Mouse (Mus musculus) intestine, postnatal 0 days (tissue): ENCODE data around the gene R3hdm2. TPM values are rescaled to one million over a fixed set of nuclear protein-coding genes. Genes with fewer than 3 reads are reported as not detected.

Source experiments
- ATAC-seq: fragments of 200-750 bp; cut with Nextera tagmentation; 2 replicates; pipeline ENCODE4 v1.8.0; 2017; ENCODE audit warnings: mild to moderate bottlenecking, moderate TSS enrichment, moderate library complexity
- H3K27ac ChIP-seq: fragments of 300-500 bp; sonication (generic); 2 replicates; pipeline ENCODE4 v1.5.1; 2014; ENCODE audit warnings: mild to moderate bottlenecking, low read depth, low read length, moderate library complexity
- H3K27me3 ChIP-seq: fragments of 300-500 bp; sonication (generic); replicated peaks from 2 replicates; pipeline ENCODE4 v1.6.1; 2014; ENCODE audit warnings: low read length, mixed read lengths; ENCODE audit not compliant: control insufficient read depth, insufficient read depth
- H3K36me3 ChIP-seq: fragments of 300-500 bp; sonication (generic); 2 replicates; pipeline ENCODE4 v1.6.1; 2014; ENCODE audit warnings: mild to moderate bottlenecking, moderate library complexity; ENCODE audit not compliant: control insufficient read depth, insufficient read depth
- H3K4me1 ChIP-seq: fragments of 300-500 bp; sonication (generic); replicated peaks from 2 replicates; pipeline ENCODE4 v1.6.1; 2014; ENCODE audit warnings: antibody characterized with exemption, low read length, mixed read lengths; ENCODE audit not compliant: control insufficient read depth, insufficient read depth
- H3K4me2 ChIP-seq: fragments of 300-500 bp; sonication (generic); replicated peaks from 2 replicates; pipeline ENCODE4 v1.6.1; 2014; ENCODE audit warnings: low read depth, mild to moderate bottlenecking, moderate library complexity
- H3K4me3 ChIP-seq: fragments of 300-500 bp; sonication (generic); 2 replicates; pipeline ENCODE4 v1.5.1; 2014; ENCODE audit warnings: low read depth, low read length
- H3K9ac ChIP-seq: fragments of 300-500 bp; sonication (generic); 2 replicates; pipeline ENCODE4 v1.6.1; 2014; ENCODE audit warnings: mild to moderate bottlenecking, low read depth, low read length
- H3K9me3 ChIP-seq: fragments of 300-500 bp; sonication (generic); 2 replicates; pipeline ENCODE4 v1.6.1; 2016; ENCODE audit warnings: mixed run types; ENCODE audit not compliant: control insufficient read depth
- CTCF ChIP-seq: sonication (generic); IDR thresholded peaks from 2 replicates; pipeline ENCODE4 v1.5.1; 2016; ENCODE audit warnings: low read depth, mild to moderate bottlenecking, control low read depth, antibody characterized with exemption, moderate library complexity
- WGBS: fragments of 180-500 bp; shearing (Covaris S2); extraction: QIAGEN DNeasy Blood & Tissue Kit; methylation state at CpG from one replicate; pipeline ENCODE4 v1.1.7; 2014; 5-methylcytosine and 5-hydroxymethylcytosine counted together
- polyA plus RNA-seq: library from polyadenylated mRNA; unstranded; fragments of >200 nt; fragmentation: Nextera tagmentation; extraction: Ambion mirVana; gene quantifications from 2 replicates; pipeline ENCODE4 v1.2.1, GENCODE M21; 2015

Gene R3hdm2
- polyA plus RNA-seq, 1 experiment from 2014 or later = 19.4 TPM

DNA sequence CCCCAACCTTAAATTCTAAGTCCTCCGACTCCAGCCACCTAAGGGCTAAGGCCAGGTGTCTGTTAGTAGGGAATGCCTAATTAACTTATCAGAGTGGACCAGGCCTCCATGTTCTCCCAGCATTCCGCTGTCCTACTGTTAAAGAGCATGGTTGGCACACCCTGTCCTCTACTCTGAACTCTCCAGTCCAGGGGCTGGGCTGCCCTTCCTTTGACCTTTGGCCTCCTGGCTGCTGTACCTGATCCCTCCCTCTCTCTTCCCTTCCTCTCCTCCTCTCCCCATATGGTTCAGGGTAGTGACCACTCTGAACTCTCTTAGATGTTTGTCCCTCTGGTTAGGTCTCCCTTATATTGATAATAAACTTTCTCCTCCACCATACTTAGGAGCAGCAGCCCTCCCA, 45.7 kb downstream of the R3hdm2 start:
- 58% methylated on average over 2 of the region's 2 CpGs for WGBS
- Histone ChIP-seq H3K27ac (no peak overlapping the region), H3K36me3 (no peaks in the 10 kb centered on the region; the same call in 1 of the 2 replicates)

DNA sequence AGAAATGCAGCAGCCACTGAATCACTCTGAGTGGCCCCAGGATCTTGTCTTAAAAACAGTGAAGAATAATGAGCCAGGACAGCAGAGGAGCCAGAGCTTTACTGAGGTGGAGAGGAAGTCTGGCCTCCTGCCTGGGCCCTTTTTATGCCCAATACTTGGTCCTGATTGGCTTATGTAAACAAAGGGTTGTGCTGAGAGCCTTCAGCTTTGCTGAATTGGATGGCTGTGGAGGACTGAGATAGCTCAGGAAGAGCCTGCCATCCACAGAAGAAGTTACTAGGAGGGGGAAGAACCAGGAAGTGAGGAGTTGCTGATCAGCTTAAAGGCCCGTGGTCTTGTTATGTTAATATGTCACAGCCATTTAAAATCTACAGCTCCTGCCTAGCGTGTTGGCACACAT, 46.5 kb downstream of the R3hdm2 start:
- no peak for TF ChIP-seq CTCF
- Histone ChIP-seq H3K4me2 (no peak overlapping the region), H3K27me3 (no peaks in the 10 kb centered on the region), H3K36me3 (no peaks in the 10 kb centered on the region; the same call in 1 of the 2 replicates), H3K4me1 (peaks cover 7% of the 10 kb centered on the region), H3K4me3 (no peak overlapping the region), H3K27ac (no peak overlapping the region), H3K9ac (no peak overlapping the region), H3K9me3 (no peaks in the 10 kb centered on the region)
- 19% methylated on average over 2 of the region's 2 CpGs for WGBS
- no peak for ATAC-seq

More for the DNA sequence above, 45.7 kb downstream of the R3hdm2 start:
- no peaks in the 10 kb centered on the region for H3K9me3 ChIP-seq
- no peak overlapping the region for H3K4me2 ChIP-seq
- no peak overlapping the region for H3K4me3 ChIP-seq
- H3K27me3 ChIP-seq = no peaks in the 10 kb centered on the region
- no peak for TF ChIP-seq CTCF
- H3K9ac ChIP-seq = no peak overlapping the region
- peak; percentile 78 for ATAC-seq
- peaks cover 7% of the 10 kb centered on the region for H3K4me1 ChIP-seq

DNA sequence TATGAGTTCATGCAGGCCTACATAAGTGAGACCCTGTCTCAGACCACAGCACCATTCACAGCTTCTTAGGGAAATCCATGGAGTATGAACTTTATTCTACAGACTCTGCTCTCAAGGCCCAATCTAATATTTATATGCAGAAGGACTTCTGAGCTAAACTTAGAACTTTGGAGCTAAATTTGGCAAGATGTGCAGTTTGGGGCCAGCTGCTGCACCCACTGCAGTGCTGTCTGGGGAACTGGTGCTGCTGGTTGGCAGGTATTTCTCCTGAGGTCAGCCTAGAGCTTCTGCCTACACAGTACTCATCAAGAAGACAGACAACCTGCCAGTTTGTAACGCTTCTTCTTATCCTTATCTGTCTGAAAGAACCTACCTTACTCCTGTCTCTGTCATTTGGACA, 47.0 kb downstream of the R3hdm2 start:
- TF ChIP-seq CTCF = no peak
- WGBS = 76% methylated on average over 1 of the region's 1 CpGs

DNA sequence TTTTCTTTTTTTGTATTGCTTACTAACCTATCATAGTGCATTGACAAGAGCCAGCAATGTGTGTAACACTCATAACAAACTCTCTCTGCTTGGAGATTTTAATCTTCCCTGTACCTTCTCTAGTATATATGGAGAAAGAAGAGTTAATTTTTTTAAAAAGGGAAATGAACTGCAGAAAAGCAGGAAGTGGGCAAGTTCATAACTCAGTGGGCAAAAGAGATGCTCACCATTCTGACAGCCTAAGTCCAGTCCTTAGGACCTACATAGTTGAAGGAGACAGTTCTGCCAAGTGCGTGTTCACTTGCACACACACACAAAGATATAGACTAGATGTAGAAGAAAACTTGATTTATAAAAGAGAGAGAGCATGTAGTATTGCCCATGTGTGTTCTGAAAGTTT, 47.9 kb downstream of the R3hdm2 start:
- no peaks in the 10 kb centered on the region for H3K9me3 ChIP-seq
- no peaks in the 10 kb centered on the region; the same call in 1 of the 2 replicates for H3K36me3 ChIP-seq
- H3K4me3 ChIP-seq = no peak overlapping the region
- H3K4me2 ChIP-seq = no peak overlapping the region
- no peak overlapping the region for H3K9ac ChIP-seq
- ATAC-seq = no peak
- H3K4me1 ChIP-seq = peaks cover 7% of the 10 kb centered on the region
- no peaks in the 10 kb centered on the region for H3K27me3 ChIP-seq
- H3K27ac ChIP-seq = no peak overlapping the region
- WGBS = 86% methylated on average over 1 of the region's 1 CpGs
- no peak for TF ChIP-seq CTCF

More for the DNA sequence above, 47.0 kb downstream of the R3hdm2 start:
- ATAC-seq = no peak
- Histone ChIP-seq H3K36me3 (no peaks in the 10 kb centered on the region; the same call in 1 of the 2 replicates), H3K9ac (no peak overlapping the region), H3K4me3 (no peak overlapping the region), H3K27me3 (no peaks in the 10 kb centered on the region), H3K4me1 (peaks cover 7% of the 10 kb centered on the region), H3K4me2 (no peak overlapping the region), H3K9me3 (no peaks in the 10 kb centered on the region), H3K27ac (no peak overlapping the region)

DNA sequence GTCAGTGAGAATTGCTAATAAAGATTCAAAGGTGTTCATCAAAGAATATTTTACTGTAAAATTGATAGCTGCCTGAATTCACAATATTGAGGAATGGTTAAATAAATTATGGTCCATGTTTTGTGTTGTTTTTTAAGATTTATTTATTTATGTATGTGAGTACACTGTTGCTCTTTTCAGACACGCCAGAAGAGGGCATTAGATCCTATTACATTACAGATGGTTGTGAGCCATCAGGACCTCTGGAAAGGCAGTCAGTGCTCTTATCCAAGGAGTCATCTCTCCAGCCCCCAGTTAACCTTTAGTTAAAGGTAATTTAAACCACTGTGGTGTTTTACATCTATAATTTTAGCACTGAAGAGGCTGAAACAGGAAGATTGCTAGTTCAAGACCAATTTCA, 49.4 kb downstream of the R3hdm2 start:
- Histone ChIP-seq H3K36me3 (no peaks in the 10 kb centered on the region; the same call in 1 of the 2 replicates), H3K4me2 (no peak overlapping the region), H3K27ac (no peak overlapping the region), H3K4me3 (no peak overlapping the region), H3K9ac (no peak overlapping the region), H3K27me3 (no peaks in the 10 kb centered on the region), H3K9me3 (no peaks in the 10 kb centered on the region), H3K4me1 (peaks cover 7% of the 10 kb centered on the region)
- TF ChIP-seq CTCF = peak; percentile 38
- 56% methylated on average over 1 of the region's 1 CpGs for WGBS
- ATAC-seq = no peak

DNA sequence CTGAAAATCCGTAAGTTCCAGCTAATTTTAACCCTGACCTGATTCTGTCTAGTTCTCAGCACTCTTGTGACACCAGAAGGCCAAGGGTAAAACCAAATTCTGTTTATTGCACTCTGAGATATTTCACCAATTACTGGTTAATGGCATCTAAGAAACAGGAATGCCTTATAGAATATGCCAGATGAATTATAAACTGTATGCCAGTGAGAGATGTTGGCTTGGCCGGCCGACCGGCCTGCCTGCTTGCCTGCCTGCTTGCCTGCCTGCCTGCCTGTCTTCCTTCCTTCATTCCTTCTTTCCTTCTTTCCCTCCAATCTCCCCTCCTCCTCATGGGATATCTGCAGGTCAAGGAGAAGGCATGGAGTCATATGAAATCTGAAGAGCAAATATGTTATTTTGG, 52.3 kb downstream of the R3hdm2 start:
- Histone ChIP-seq H3K27ac (no peak overlapping the region), H3K9me3 (no peaks in the 10 kb centered on the region), H3K4me3 (no peak overlapping the region), H3K9ac (no peak overlapping the region), H3K36me3 (no peaks in the 10 kb centered on the region; the same call in 1 of the 2 replicates), H3K4me1 (no peaks in the 10 kb centered on the region), H3K4me2 (no peak overlapping the region), H3K27me3 (no peaks in the 10 kb centered on the region)
- TF ChIP-seq CTCF = no peak
- no peak for ATAC-seq
- 92% methylated on average over 4 of the region's 4 CpGs for WGBS
